Mouse (Mus musculus) frontal cortex, postnatal 36 days (tissue): ENCODE measurements around the gene Col4a6.

Experiments used
- DNase-seq, 2 experiments: peaks; one replicate each; pipeline ENCODE4 v3.0.0; 2022; ENCODE audit warnings: low spot score in 2 of 2

Gene Col4a6

GRCm38 (mm10) chrX:141473470-141474302 is at the start of gene Col4a6:
TSS of gene Col4a6 (minus strand) at chrX:141474076.
- DNase-seq: no peak

DNA sequence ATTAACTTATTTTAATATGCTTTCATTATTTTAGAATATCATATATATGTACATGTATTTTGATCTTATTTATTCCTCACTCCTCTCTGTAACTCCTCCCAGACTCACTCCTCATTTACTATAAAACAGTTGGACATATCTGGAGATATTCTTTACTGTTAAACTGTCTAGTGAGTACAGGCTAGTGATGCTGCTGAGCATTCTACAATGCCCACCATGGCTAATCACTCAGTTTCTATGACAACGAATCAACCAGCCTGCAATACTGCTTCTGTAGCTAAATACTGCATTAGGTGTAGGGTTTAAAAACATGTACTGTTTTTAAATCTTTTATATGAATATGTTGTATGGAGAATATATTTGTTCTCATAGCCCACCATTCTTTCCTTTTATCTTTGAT is 29.2 kb upstream of the Col4a6 start:
- no peak for DNase-seq

DNA sequence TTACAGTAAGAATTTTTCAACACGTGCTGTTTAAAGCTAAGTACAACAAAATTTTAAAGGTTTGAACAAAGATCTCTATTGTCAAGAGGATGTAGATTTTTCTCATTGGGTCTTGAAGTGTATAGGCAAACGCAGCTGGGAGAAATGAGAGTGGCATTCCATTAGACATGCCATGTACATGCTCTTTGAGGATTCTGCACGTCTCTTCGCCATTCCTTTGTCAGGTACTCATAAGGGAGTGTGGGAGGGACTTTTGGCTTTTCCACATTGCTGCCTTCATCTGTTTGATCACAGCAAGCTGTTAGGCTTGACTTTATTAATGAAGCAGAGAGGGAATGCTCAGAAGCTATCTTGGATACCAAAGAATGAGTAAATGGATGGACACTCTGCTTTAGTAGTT is 20.7 kb upstream of the Col4a6 start:
- no peak for DNase-seq

DNA sequence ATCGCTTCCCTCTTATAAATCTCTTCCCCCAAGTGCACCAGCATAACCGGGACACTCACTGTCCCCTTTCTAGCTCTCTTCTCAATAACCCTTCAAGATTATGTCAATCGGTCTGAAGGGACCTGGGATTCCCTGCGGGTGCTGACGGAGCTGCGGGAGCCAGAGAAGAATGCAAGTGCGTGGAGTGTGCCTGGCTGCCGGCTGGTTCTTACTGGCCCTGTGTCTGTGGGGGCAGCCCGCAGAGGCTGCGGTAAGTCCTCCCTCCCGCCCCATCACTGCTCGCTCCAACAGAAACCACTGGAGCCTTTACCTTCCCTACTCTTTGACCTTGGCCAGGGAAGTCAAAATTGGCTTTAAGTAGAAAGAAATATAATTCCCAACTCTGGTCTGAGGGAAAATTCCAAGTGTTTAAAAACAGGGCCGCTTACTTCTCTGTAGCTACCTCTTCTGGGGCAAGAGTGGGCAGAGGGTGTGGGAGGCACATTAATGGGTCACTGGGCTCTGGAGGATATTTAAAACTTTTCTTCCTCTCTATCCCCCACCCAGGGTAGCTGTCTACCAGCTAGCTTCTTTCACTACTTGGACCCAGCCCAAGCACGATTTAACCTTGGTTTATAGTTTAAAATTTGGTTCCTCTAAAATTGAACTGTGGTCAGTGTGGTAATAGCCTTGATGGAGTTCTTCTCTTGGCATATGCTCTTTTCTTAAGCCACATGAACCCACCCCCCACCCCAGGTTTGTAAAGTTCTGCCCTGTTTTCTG is 1.9 kb upstream of the Col4a6 start:
- DNase-seq: peak in 1 of 2 experiments; percentile 1

GRCm38 (mm10) chrX:141475110-141475509 is 1.2 kb upstream of the Col4a6 start, which contains the start of gene Col4a5:
TSS of gene Col4a5 (plus strand) at chrX:141475385.
- DNase-seq: peak; percentile 4 to 6

GRCm38 (mm10) chrX:141447936-141448335 is 25.9 kb downstream of the Col4a6 start:
- DNase-seq: no peak

DNA sequence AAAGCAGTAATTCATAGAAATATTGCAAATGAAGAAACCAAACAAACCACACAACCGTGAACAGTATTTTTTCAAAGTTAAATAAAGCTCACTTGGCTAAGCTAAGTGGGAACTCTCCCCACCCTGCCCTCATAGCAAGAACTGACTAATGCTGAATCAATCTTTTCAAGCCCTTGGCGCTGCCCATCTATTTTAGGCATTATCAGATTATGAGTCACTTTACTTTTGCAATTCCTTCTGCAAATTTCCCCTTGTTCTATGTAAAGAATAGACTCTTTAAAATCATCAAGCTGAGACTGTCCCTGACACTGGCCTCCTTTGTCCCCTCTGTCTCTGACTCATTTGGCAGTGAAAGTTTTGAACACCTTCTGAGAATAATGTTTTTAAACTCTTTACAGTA is 34.5 kb downstream of the Col4a6 start:
- DNase-seq: no peak

- DNase-seq: no peak
Observed at GRCm38 (mm10) chrX:141436780-141437179, 37.1 kb downstream of the Col4a6 start.

DNA sequence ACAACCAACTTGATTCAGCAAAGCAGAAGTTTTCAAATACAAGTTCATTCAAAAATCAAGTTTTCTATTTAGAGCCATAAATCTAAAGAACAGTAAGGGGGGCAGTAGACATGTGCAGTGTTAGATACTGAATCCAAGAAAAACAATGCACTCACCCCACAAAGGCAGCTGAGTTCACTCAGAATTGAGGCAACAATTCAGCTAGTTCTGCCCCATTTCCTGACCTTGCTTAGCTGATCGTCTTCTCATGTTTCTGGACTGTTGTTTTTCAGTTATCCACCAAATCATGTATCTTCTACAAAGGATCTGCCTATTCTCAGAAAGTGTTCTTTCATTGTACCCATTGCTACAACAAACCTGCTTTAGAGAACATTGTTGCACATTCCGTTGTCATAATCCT is 58.6 kb downstream of the Col4a6 start:
- no peak for DNase-seq

DNA sequence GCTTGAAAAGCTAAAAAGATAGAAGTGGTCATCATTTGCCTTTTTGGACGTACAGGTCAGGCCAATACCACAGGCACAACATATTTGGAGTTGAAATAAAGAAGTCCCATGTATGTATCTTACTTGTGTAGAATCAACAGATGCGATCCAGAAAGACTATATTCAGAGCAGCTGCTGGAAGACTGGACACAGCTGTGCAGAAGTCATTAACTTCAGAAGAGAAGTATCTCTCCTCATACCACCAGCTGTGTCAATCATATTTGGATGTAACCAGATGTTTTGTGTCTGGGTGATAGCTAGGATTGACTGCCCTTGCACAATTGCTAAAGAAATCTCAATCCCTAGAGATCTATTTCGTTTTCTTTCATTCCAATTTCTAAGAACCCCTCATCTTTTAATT is 77.6 kb downstream of the Col4a6 start:
- no peak for DNase-seq

DNA sequence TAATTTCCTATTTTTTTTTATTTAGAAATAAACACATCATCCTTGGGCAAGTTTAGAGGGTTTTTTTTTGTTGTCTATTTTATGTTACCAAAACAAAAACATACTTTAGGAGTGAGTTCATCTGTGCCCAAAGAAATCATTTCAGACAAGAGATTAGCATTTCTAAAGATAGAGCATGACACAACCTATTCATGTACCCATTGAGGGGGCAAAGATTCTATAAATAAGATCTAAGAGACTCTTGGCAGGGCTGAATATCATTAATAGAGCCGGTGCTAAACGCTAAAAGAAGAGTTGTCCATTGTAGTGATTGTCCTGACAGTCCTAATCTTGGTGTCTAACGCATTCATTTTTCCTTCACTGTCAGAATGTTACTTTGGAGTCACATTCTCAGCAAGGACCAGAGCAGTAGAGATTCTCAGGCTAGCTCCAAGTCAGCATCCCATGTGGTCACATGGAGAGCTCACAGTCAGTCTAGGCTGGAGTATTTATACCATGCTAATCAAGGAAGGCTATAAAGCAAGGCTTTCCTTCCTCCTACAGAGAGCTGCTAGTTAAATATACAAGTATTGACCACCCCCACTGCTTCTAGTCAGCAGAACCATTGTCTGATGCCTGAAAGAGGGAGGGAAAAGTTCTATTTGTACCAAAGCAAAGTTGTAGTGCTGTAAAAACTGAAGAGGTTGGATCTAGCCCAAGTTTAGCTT is 88.3 kb downstream of the Col4a6 start:
- DNase-seq: no peak

GRCm38 (mm10) chrX:141384632-141385031 is 89.2 kb downstream of the Col4a6 start:
- no peak for DNase-seq

GRCm38 (mm10) chrX:141370276-141370675 is 103.6 kb downstream of the Col4a6 start:
- DNase-seq: peak in 1 of 2 experiments; percentile 3

DNA sequence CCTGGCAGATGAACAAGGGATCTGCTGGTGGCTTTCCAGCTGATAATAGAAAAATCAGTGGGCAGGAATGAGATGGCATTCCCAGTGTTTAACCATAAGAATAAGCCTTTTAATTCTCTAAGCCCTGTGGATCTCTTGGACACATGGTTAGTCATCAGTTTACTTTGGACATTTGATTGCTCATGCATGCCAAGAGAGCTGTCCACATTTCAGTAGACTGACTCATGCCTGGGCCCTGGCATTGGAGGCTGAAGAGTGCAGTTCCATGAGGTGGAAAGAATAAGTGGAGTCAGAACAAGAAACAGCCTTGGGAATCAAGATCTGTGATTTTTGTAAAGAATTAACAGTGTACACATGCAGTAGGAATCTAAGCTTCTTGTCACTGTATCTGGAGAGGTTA is 110.5 kb downstream of the Col4a6 start:
- DNase-seq: no peak

GRCm38 (mm10) chrX:141341417-141341816 is 132.5 kb downstream of the Col4a6 start:
- DNase-seq: no peak

GRCm38 (mm10) chrX:141328044-141328443 is 145.8 kb downstream of the Col4a6 start:
- no peak for DNase-seq

- no peak for DNase-seq
Observed at GRCm38 (mm10) chrX:141324201-141324600, 149.7 kb downstream of the Col4a6 start.

DNA sequence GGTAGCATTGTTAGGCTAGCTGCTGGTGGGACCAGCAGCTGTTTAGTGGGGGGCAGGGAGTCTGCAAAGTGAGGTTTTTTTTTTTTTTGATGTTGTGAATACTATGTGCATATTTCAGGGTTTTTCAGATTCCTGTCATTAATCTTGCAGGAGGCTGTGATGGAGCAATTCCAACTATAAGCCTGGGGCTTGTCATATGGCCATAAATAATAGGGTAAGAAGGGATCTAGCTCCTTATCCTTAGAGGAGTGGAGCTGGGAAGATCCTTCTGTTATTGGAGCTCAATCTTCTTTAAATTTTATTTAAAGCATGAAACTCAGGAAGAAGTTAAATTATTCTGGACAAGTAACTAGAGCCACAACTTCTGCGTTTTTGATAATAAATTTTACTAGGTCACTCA is 157.7 kb downstream of the Col4a6 start:
- DNase-seq: no peak

GRCm38 (mm10) chrX:141315795-141316194 is 158.1 kb downstream of the Col4a6 start:
- no peak for DNase-seq

GRCm38 (mm10) chrX:141292702-141293462 is 181.0 kb downstream of the Col4a6 start:
- no peak for DNase-seq

GRCm38 (mm10) chrX:141276397-141276796 is 197.5 kb downstream of the Col4a6 start:
- no peak for DNase-seq

DNA sequence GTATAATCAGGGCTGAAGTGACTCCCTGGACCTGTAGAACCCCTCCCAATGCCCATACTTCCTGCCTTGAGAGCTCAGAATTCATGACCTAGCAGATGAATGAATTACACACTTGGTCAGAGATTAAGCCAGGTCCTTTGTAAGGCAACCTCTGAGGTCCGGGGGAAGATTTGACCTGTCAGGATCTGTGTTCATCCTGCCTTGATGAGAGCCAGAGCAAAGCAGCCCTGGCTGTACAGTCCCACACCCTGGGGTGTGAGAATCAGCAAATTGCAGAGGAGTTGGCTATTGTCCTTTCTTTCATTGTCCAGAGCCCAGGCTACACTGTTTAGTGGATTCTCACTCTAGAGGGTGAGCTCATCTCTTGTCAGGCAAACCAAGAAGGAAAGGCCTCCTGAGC is 207.9 kb downstream of the Col4a6 start:
- DNase-seq: no peak
